Mouse (Mus musculus) olfactory bulb, adult 2 months (tissue): ENCODE results near the gene Robo2.

Source experiments
- CTCF ChIP-seq: fragments of 200-500 bp; IDR thresholded peaks from 2 replicates; pipeline ENCODE4 v1.5.1; 2012; ENCODE audit warnings: low read depth, mild to moderate bottlenecking, low read length, moderate library complexity; ENCODE audit not compliant: insufficient read depth
- POLR2A ChIP-seq: fragments of 200-500 bp; IDR thresholded peaks from 2 replicates; pipeline ENCODE4 v1.6.1; 2012; ENCODE audit warnings: mild to moderate bottlenecking, low read depth, low read length, moderate library complexity; ENCODE audit not compliant: insufficient read depth

- TF ChIP-seq CTCF (no peak), POLR2A (no peak)
Observed at GRCm38 (mm10) chr16:73864625-73865024, 547.0 kb downstream of the Robo2 start.
